Mouse (Mus musculus): Measurements from ENCODE around the gene Caly.

The Caly gene

DNA sequence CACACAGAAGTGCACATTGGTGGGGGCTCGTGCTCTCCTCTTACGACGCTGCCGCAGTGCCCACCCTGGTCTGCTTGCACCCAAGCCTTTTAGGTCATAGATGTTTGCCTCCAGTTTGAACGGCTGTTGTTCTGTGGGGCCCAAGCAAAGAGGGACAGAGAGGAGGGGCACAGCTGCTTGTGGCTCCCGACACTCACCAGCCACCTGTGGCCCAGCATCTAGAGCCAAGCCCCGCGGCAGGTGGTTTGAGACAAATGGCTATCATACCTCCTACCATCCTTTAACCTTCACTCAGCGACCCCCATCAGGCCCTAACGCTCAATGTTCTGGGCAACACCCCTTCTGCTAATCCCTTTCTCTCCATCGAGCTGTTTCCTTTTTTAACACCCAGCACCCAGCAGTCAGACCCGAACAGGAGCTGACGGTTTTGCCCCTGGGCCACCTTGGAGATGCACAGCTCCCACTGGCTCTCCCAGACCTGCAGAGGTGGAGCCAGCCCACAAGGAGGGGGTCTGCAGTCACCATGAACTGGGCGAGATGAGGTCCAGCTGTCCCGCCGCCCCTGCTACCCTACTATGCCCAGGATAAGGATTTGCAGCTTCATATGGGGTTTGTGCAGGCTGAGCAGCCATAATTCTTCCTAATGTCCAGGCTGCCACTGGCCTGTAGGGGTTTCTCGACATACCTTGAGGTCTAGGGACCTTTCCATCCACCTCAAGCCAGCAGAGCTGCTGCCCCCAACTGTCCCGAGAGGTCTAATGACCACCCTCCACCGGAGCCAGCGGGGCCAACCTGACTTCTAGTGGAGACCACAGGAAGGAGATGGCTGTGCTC is 723 bp downstream of the Caly start:
- DNase-seq, result peak; percentile 48

DNA sequence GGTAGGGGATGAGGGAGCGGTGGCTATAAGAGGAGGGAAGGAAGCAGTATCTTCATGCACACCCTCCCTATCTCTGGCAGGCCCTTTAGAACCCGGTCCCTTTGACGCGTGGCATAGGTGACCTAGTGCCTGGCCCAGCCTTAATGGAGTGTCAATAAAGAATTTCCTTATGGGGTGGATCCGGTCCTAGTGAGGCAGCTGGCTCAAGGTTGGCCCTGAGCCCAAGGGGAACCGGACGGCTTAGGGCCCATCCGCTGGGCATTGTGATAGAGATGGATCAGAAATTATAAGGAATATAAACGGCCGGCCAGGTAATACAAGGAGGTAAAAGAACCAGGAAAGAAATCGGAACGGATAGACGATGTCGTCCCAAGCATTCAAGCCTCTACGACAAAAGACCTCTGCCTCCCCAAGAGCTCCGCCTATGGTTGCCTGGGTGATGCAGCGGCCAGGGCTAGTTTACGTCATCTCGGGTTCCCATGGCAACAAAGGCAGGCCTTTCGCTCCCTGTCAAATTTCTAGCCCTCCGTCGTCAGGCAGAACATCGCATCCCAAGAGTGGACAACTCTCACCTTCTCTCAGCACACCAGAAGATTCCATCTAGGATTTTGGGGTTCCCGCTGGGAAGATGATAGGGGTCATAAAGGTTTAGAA is 1.7 kb downstream of the Caly start:
- peak; percentile 88 for DNase-seq

- peak; percentile 78 for DNase-seq
Measured at GRCm38 (mm10) chr7:140078711-140079110, 3.6 kb downstream of the Caly start.

DNA sequence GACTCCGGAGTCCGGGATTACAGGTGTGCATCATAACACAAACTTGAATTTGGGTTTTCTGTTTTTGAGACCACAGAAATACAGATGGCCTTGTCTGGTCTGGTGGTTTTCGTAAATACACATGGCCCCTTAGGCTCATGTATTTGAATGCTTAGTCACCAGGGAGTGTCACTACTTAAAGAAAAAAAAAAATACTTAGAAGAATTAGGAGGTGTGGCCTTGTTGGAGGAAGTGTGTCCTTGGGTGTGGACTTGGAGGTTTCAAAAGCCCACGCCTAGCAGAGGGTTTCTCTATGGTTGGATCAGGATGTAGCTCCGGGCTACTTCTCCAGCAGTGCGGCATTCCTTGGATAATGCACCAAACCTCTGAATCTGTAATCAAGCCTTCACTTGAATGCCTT is 4.7 kb downstream of the Caly start:
- DNase-seq, result no peak

DNA sequence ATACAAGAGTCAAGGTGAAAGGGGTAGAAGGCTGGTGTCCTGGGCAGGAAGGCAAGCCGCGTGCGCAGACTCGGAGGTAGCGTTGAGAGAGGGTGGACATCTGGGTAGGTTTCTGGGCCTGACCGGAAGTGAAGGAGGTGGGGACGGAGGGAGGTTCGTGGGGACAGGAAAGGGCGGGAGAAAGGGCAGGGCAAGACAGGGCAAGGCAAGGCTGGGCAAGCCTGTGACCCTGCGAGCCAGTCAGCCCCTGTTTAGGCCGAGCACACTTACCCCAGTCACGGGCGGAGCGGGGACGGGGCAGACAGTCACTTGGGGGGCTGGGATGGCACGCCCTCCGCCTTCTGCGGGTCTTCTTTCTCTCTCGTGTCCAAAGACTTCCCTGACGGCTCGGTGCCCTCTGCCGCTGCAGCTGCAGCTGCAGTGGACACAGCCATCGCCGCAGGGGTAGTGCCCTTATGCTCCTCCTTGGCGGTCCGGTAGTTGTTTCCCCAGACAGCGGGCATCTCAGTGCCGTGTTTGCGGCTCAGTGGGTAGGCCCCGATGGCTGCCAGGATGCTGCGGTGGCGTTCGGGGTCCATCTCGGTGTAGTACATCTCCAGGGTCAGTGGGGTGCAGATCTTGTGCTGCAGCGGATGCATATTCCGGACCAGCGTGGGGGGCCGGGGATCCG is 12.2 kb downstream of the Caly start:
- no peak for DNase-seq

- no peak for DNase-seq
Measured at GRCm38 (mm10) chr7:140067397-140067796, 15.0 kb downstream of the Caly start.

DNA sequence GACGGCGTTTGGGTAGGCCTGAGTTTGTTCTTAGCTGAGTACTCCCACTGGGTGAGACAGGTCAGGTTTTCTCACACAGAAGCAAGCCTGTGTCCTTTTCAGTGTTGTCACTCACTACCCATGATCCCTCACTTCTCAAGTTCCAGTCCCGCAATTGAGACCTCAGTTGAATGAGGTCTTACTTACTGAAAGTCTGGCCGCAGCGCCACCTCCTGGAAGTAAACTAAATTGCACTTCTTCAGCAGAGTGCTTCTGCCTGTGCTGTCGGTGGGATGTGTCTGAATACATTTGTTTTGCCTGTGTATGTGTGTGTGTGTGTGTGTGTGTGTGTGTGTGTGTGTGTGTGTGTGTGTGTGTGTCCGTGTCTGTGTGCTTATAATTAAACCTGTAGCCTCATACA is 19.3 kb downstream of the Caly start:
- DNase-seq, result peak; percentile 85

DNA sequence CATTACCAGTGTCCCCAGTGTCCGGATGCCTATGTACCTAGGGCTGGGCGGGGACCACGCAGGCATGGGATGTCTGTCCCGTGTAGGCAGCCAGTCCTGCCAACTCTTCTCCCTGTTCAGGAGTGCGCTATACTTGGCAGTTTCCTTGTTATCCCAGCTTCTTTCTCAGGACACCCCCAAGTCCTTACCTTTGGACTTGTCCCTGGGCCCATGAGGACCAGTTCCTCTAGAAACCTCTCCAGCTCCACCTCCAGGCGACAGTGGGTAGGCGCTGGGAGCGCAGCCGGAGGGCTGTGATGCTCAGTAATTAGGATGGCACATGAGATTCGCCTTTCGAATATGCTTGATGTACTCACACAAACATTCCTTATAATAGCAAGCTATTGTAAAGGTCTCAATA is 20.0 kb downstream of the Caly start:
- DNase-seq, result no peak

DNA sequence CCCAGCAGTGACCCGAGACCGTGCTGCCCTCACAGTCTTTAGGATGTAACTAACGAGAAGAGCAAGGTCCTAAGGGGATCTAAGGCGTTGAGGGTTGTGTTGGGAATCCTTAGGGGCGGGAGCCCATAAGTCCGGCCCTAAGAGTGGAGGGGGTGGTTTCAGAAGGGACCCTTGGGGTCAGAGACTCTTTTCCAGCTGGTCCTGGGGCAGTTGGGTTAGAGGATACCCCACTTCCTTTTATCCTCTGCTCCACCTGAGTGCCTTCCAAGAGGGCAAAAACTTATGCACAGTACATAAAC is 20.6 kb downstream of the Caly start:
- DNase-seq, result no peak

GRCm38 (mm10) chr7:140060936-140061831 is 21.2 kb downstream of the Caly start:
- no peak for DNase-seq

DNA sequence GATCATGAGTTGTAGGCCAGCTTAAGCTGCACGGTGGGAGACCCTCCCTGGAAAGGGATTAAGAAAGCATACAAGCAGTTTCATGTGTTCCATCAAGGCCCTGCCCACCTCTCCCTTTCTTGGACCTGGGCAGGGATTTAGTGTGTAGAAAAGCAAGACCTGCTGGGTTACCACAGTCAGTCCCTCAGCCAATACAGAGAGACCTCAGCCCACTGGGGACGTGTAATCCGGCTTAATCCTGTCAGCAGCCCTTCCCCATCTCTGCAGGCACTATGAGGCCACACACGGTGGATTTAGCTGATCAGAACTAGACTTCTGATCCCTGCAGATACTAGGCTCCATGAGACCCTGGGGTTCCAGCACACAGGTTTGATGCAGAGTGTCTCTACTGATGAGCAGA is 22.7 kb downstream of the Caly start:
- no peak for DNase-seq

DNA sequence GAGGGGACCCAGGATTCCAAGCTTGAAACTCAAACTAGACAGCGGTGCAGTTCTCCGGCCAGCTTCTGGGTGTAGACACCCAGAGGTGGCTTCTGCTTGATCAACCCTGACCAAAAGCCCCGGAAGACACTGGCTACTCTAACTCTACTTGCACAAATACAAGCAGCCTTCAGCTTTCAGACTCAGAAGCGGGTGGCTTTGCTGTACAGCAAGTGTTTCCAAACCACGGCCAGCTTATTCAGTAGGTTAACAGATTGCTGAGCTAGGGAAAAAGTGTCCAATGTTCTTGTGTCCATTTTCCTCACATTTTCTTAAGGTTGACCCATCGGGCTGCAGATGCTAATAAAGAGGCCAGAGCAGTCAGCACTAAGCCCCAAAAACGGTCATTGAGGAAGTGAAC is 23.8 kb downstream of the Caly start:
- no peak for DNase-seq

GRCm38 (mm10) chr7:140057413-140058407 is 24.6 kb downstream of the Caly start:
- no peak for DNase-seq

DNA sequence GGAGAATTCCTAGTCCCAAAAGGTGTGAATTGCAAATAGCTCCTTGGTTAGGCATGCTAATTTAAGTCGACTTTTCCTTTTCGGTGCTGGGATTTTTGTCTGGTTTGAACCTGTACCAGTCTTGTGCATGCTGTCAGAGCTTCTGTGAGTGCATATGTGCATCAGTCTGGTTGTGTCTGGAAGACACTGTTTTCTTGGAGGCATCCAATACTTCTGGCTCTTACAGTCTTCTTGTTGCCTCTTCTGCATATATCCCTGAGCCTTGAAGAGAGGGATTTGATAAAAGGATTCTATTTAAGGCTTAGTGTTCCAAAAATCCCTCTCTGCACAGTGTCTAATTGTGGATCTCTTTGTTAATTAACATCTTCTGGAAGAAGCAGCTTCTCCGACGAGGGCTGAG is 28.2 kb downstream of the Caly start:
- DNase-seq, result no peak

GRCm38 (mm10) chr7:140049115-140049689 is 33.1 kb downstream of the Caly start:
- no peak for DNase-seq

DNA sequence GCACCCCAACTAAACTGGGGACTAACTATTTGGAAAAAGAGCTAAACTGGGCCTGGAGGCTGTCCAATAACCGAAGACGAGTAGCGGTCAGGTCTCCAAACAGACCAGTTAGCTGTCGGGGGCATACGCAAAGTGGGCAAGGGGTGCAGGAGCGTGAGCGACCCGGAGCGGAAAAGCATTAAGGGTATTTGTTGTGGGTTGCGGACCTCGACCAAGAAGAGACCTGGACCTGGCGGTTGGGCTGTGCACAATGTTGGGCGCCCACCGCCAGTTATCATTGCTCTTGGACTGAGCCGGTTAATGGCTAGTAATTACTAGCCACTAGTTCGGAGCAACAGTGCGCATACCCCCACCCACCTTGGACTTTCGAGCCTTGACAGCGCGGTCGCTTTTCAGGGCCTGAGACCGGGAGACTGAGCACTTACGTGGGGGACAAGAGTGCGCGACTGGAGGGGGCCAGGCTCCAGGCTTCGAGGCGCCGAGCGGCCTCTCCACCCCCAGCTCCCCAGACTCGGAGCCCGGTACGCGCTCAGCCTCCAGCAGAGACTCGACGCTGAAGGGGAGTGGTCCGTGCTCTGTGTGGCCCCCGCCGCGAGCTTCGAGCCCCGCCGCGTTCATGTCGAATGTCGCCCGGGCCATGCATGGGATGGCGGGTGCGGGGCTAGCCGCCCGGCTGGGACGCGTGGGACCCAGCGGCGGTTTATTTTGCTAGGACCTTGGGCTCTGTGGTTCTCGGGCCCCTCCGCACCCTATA is 33.8 kb downstream of the Caly start, which contains the start of gene Msx3:
Gene Msx3 (minus strand): TSS at position 729 of the 754 bp plus-strand sequence.
- no peak for DNase-seq

DNA sequence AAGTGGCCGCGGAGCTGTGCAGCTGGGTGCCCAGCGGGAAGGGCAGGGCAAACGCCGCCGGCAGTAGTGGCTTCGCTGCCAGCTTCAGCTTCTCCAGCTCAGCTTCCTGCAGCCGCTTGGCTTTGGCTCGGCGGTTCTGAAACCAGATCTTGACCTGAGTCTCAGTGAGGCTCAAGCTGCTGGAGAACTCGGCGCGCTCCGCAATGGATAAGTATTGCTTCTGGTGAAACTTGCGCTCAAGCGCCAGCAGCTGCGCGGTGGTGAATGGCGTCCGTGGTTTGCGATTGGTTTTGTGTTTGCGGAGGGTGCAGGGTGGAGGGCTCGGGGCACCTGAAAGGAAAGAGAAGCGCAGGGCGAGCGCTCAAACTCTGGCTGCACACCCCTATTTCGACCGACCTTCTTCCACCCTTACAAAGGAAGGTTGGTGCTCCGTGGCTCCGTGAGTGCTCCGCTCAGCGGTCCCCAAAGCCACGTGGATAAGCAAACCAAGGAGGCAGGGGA is 34.5 kb downstream of the Caly start:
- DNase-seq, result no peak

DNA sequence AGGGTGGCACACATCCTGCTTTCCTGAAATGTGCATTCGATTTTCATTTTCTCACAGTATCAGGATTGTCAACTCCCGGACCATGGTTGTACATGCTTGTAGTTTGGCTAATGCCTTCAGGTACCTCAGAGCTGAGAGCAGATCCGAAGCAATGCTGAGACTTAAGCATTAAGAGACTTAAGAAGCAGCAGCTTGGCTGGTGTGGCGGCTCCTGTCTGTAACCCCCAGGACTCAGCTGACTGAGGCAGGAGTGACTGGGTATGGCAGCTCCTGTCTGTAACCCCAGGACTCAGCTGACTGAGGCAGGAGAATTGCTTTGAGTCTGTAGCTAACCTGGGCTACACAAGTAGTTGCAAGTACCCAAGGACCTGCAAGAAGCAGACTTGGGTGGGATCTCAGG is 36.8 kb downstream of the Caly start:
- no peak for DNase-seq

DNA sequence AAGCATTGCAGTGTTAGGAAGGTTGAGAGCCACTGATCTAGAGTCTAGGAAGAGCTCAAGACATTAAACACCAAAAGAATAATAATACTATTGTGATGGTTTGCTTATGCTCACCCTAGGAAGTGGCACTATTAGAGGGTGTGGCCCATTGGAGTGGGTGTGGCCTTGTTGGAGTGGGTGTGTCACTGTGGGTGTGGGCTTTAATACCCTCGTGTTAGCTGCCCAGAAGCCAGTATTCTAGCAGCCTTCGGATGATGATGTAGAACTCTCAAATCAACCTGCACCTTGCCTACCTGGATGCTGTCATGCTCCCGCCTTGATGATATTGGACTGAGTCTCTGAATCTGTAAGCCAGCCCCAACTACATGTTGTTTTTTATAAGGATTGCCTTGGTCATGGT is 39.6 kb downstream of the Caly start:
- no peak for DNase-seq

DNA sequence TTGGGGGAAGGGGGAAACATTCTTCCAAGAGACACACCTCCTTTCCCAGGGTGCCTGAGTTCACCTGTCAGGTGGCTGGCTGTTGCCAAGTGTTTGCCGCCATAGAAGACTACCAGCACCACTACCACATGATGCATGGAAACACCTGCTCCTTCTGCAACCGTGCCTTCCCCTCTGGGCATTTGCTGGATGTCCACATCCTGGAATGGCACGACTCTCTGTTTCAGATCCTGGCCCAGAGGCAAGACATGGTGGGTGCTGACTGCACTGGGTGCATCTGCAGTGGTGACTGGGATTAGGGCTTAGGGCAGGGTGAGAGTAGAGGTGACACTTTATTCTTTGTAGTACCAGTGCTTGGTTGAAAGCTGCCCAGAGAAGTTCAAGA is 45.2 kb downstream of the Caly start:
- DNase-seq, result no peak
